Mouse (Mus musculus) stomach, postnatal 0 days (tissue): ENCODE results near the gene D17Wsu92e. TPM values are rescaled to one million over a fixed set of nuclear protein-coding genes. Genes with fewer than 3 reads are reported as not detected.
"Not testable (repeated sequence)": the region's sequence is repeated elsewhere in the genome, so short reads cannot be mapped to it uniquely, and the experiment has no call there.

Experiments used
- ATAC-seq: fragments of 200-750 bp; cut with Nextera tagmentation; 2 replicates; pipeline ENCODE4 v1.8.0; 2017; ENCODE audit not compliant: low FRiP score, low TSS enrichment
- DNase-seq: peaks from one replicate; pipeline ENCODE4 v3.0.0-alpha.2; 2016; ENCODE audit warnings: low spot score
- H3K27ac ChIP-seq: fragments of 300-500 bp; sonication (generic); replicated peaks from 2 replicates; pipeline ENCODE4 v1.5.1; 2014; ENCODE audit warnings: mild to moderate bottlenecking, control low read depth
- H3K27me3 ChIP-seq: fragments of 300-500 bp; sonication (generic); 2 replicates; pipeline ENCODE4 v1.6.1; 2014; ENCODE audit warnings: low read length; ENCODE audit not compliant: control insufficient read depth, insufficient read depth
- H3K36me3 ChIP-seq: fragments of 300-500 bp; sonication (generic); 2 replicates; pipeline ENCODE4 v1.6.1; 2014; ENCODE audit warnings: low read length, mixed read lengths; ENCODE audit not compliant: control insufficient read depth, insufficient read depth
- H3K4me1 ChIP-seq: fragments of 300-500 bp; sonication (generic); replicated peaks from 2 replicates; pipeline ENCODE4 v1.6.1; 2014; ENCODE audit warnings: antibody characterized with exemption; ENCODE audit not compliant: control insufficient read depth, insufficient read depth
- H3K4me2 ChIP-seq: fragments of 300-500 bp; sonication (generic); replicated peaks from 2 replicates; pipeline ENCODE4 v1.6.1; 2014; ENCODE audit warnings: low read depth, mild to moderate bottlenecking, control low read depth, moderate library complexity
- H3K4me3 ChIP-seq: fragments of 300-500 bp; sonication (generic); 2 replicates; pipeline ENCODE4 v1.5.1; 2014; ENCODE audit warnings: low read depth, low read length, control low read depth
- H3K9ac ChIP-seq: fragments of 300-500 bp; sonication (generic); 2 replicates; pipeline ENCODE4 v1.6.1; 2014; ENCODE audit warnings: mild to moderate bottlenecking, low read length, control low read depth, mixed read lengths
- H3K9me3 ChIP-seq: fragments of 300-500 bp; sonication (generic); 2 replicates; pipeline ENCODE4 v1.6.1; 2016; ENCODE audit warnings: low read length; ENCODE audit not compliant: control insufficient read depth
- CTCF ChIP-seq: IDR thresholded peaks from 2 replicates; pipeline ENCODE4 v1.5.1; 2016; ENCODE audit warnings: antibody characterized with exemption, low read depth, mild to moderate bottlenecking, moderate library complexity
- EP300 ChIP-seq: optimal IDR thresholded peaks from 2 replicates; pipeline ENCODE3; 2016; ENCODE audit warnings: antibody characterized with exemption
- WGBS: fragments of 180-500 bp; shearing (Covaris S2); extraction: QIAGEN DNeasy Blood & Tissue Kit; methylation state at CpG from one replicate; pipeline ENCODE4 v1.1.7; 2014; 5-methylcytosine and 5-hydroxymethylcytosine counted together
- polyA plus RNA-seq: library from polyadenylated mRNA; unstranded; fragments of >200 nt; fragmentation: Nextera tagmentation; extraction: Ambion mirVana; gene quantifications from 2 replicates; pipeline ENCODE4 v1.2.1, GENCODE M21; 2015

Gene D17Wsu92e
- polyA plus RNA-seq, 1 experiment from 2014 or later = 23.3 TPM

GRCm38 (mm10) chr17:27856798-27857648 lies 36.6 kb upstream of the D17Wsu92e start:
- TF ChIP-seq CTCF (no peak), EP300 (no peak)
- no peaks in the 10 kb centered on the region for H3K9me3 ChIP-seq
- H3K9ac ChIP-seq = peak overlapping the region; percentile 86
- H3K4me2 ChIP-seq = peak overlapping the region; percentile 88
- H3K36me3 ChIP-seq = no peaks in the 10 kb centered on the region
- peak overlapping the region; percentile 92 for H3K4me3 ChIP-seq
- H3K4me1 ChIP-seq = peaks cover 11% of the 10 kb centered on the region
- DNase-seq (peak; percentile 68), ATAC-seq (peak; percentile 71)
- H3K27ac ChIP-seq = peak overlapping the region; percentile 88
- WGBS = 1% methylated on average over 52 of the region's 52 CpGs
- no peaks in the 10 kb centered on the region for H3K27me3 ChIP-seq

GRCm38 (mm10) chr17:27856265-27856797 lies 35.9 kb upstream of the D17Wsu92e start, which contains the start of gene Uhrf1bp1:
Gene Uhrf1bp1 (plus strand): TSS chr17:27856441.
- Histone ChIP-seq H3K9me3 (no peaks in the 10 kb centered on the region), H3K9ac (peak within 1 kb of the TSS; percentile 86), H3K36me3 (no peaks in the 10 kb centered on the region), H3K4me1 (peaks cover 11% of the 10 kb centered on the region), H3K27ac (peak within 1 kb of the TSS; percentile 88), H3K4me3 (peak within 1 kb of the TSS; percentile 92), H3K4me2 (peak within 1 kb of the TSS; percentile 88), H3K27me3 (no peaks in the 10 kb centered on the region)
- TF ChIP-seq EP300 (no peak), CTCF (no peak; the same call in 1 of the 2 replicates)
- WGBS = under 1% methylated on average over 50 of the region's 54 CpGs
- ATAC-seq (peak; percentile 87), DNase-seq (peak; percentile 95)

GRCm38 (mm10) chr17:27851076-27851475 lies 30.6 kb upstream of the D17Wsu92e start:
- no peaks in the 10 kb centered on the region for H3K9me3 ChIP-seq
- no peak overlapping the region for H3K9ac ChIP-seq
- no peak for TF ChIP-seq CTCF
- TF ChIP-seq EP300 = no peak
- no peaks in the 10 kb centered on the region for H3K27me3 ChIP-seq
- H3K4me3 ChIP-seq = no peak overlapping the region
- H3K36me3 ChIP-seq = peaks cover 21% of the 10 kb centered on the region
- no peak overlapping the region for H3K27ac ChIP-seq
- ATAC-seq (no peak), DNase-seq (no peak)
- no peaks in the 10 kb centered on the region for H3K4me1 ChIP-seq
- no peak overlapping the region for H3K4me2 ChIP-seq
- 58% methylated on average over 3 of the region's 3 CpGs for WGBS

GRCm38 (mm10) chr17:27848351-27848750 lies 27.9 kb upstream of the D17Wsu92e start:
- H3K27ac ChIP-seq = no peak overlapping the region
- H3K4me1 ChIP-seq = no peaks in the 10 kb centered on the region
- H3K4me2 ChIP-seq = no peak overlapping the region
- ATAC-seq = no peak
- peaks cover 29% of the 10 kb centered on the region for H3K36me3 ChIP-seq
- no peak for DNase-seq
- 96% methylated on average over 1 of the region's 1 CpGs for WGBS
- TF ChIP-seq EP300 (no peak), CTCF (peak; percentile 38; the same call in 1 of the 2 replicates)
- H3K9me3 ChIP-seq = no peaks in the 10 kb centered on the region
- no peak overlapping the region for H3K9ac ChIP-seq
- no peaks in the 10 kb centered on the region for H3K27me3 ChIP-seq
- no peak overlapping the region for H3K4me3 ChIP-seq

GRCm38 (mm10) chr17:27839469-27840252 lies 19.2 kb upstream of the D17Wsu92e start:
- TF ChIP-seq EP300 (peak; percentile 58), CTCF (peak; percentile 28; the same call in 1 of the 2 replicates)
- H3K9ac ChIP-seq = peak overlapping the region; percentile 86
- under 1% methylated on average over 35 of the region's 35 CpGs for WGBS
- H3K36me3 ChIP-seq = peaks cover 4% of the 10 kb centered on the region
- H3K27ac ChIP-seq = 0 out of 2 replicates have a peak overlapping the region, but pooled peaks have one; percentile 56
- peak overlapping the region; percentile 63 for H3K4me2 ChIP-seq
- no peaks in the 10 kb centered on the region for H3K27me3 ChIP-seq
- H3K9me3 ChIP-seq = no peaks in the 10 kb centered on the region
- H3K4me1 ChIP-seq = no peaks in the 10 kb centered on the region
- ATAC-seq = peak; percentile 99
- H3K4me3 ChIP-seq = peak overlapping the region; percentile 77
- peak; percentile 95 for DNase-seq

GRCm38 (mm10) chr17:27837850-27838249 lies 17.4 kb upstream of the D17Wsu92e start, which contains the start of gene Snrpc:
Gene Snrpc (plus strand): TSS chr17:27838150.
- 77% methylated on average over 3 of the region's 4 CpGs for WGBS
- not testable (repeated sequence) for H3K27me3 ChIP-seq, ATAC-seq, H3K4me3 ChIP-seq, H3K27ac ChIP-seq, H3K9me3 ChIP-seq, H3K36me3 ChIP-seq, H3K4me1 ChIP-seq, DNase-seq, H3K9ac ChIP-seq, H3K4me2 ChIP-seq
